Mouse (Mus musculus): Measurements from ENCODE around the gene Cox15. TPM values are rescaled to one million over a fixed set of nuclear protein-coding genes. Genes with fewer than 3 reads are reported as not detected.

Gene Cox15
- polyA plus RNA-seq, 1 experiment = 31.0 TPM

GRCm38 (mm10) chr19:43708206-43708605, 44.6 kb downstream of the Cox15 start:
- no peak for DNase-seq (ENCODE audit: low read depth)

DNA sequence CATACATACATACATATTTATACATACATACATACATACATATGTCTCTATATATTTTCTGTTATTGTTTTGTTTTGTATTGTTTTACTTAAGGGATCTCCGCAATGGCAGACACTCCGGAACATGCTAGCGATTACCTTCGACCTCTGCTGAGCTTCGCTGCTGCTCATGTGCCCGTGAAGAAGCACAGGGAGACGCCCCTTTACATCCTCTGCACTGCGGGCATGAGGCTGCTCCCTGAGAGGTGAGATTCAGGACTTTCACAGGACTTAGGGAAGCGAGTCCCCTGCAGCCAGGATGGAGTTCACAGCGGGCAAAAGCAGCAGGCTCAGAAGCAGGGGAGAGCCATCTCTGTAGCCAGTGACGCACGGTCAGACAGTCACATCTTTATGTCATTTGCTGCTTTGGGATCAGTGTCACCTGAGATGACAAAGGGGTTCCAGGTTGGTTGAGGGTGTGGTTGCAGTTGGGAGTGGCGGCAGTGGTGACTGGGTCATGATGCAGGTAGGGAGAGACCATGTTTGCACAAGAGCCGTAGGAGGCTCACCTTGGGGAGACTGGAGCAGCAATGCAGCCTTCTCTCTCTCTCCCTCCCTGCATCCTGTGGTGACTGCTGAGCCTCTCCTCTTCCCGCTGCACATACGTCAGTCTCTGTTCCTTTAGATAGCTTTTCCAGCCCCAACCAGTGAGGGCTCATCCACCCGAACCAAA, 47.9 kb downstream of the Cox15 start:
- no peak for DNase-seq (ENCODE audit: low read depth)

GRCm38 (mm10) chr19:43704211-43704610, 48.6 kb downstream of the Cox15 start:
- no peak for DNase-seq (ENCODE audit: low read depth)

- DNase-seq (ENCODE audit: low read depth) = no peak
Observed at GRCm38 (mm10) chr19:43699763-43700155, 53.0 kb downstream of the Cox15 start.

DNA sequence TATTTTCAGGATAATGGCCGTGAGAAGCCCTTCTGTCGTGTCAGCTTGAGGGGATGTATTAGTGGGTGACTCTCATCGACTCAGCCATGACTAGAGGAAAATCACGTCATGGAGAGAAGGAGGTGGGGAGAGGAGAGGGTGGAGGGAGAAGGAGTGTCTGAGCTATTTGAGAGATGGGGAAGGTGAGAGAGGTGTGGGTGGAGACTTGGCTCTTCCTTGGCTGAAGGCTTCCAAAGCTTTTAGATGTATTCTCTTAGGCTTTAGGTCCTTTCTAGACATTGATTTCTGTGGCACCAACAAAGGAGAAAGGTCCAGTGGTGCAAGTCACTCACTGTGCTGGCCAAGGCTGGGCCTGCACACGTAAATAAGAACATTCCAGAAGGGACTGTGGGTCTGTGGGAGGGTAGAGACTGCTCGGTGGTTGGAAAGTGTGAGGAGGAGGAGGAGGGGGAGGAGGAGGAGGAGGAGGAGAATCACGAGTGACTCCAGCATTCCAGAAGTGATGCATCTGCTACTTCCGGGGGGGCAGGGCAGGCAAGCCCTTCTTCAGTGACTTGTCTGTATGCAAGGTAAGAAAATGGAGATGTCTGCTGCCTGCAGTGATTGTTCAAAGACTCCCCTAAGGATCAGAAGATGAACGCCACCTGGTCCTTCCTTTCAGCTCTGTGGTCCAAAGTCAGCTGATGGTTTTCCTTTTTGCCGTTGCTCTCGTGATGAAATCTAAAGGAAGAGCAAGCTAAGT, 53.6 kb downstream of the Cox15 start:
- no peak for DNase-seq (ENCODE audit: low read depth)

GRCm38 (mm10) chr19:43697666-43698370, 55.0 kb downstream of the Cox15 start:
- no peak for DNase-seq (ENCODE audit: low read depth)

- DNase-seq (ENCODE audit: low read depth) = no peak
Observed at GRCm38 (mm10) chr19:43695514-43695964, 57.3 kb downstream of the Cox15 start.

GRCm38 (mm10) chr19:43692815-43693214, 60.0 kb downstream of the Cox15 start:
- no peak for DNase-seq (ENCODE audit: low read depth)

- no peak for DNase-seq (ENCODE audit: low read depth)
Observed at GRCm38 (mm10) chr19:43689419-43690246, 63.2 kb downstream of the Cox15 start, which contains the start of gene Entpd7. Gene Entpd7, plus strand, starts transcription at chr19:43689672.

Other genes starting within 250 kb of the Cox15 start
- gene Got1, start 228.4 kb downstream of the Cox15 start, polyA plus RNA-seq (2012; rRNA removed) = 17.5 and 17.7 TPM in 2 replicates
- 0.04 TPM in 1 of 2 replicates, not detected in the other for gene Nkx2-3, start 140.7 kb downstream of the Cox15 start, polyA plus RNA-seq (2012; rRNA removed)
- 82.7 and 91.0 TPM in 2 replicates for gene Slc25a28, start 78.1 kb downstream of the Cox15 start, polyA plus RNA-seq (2012; rRNA removed)
- 12.3 and 16.8 TPM in 2 replicates for gene Entpd7, start 63.3 kb downstream of the Cox15 start, polyA plus RNA-seq (2012; rRNA removed)
- gene Cutc, start within 50 bp of the Cox15 start, polyA plus RNA-seq (2012; rRNA removed) = 9.6 and 10.3 TPM in 2 replicates
- gene Abcc2, start 29.2 kb upstream of the Cox15 start, polyA plus RNA-seq (2012; rRNA removed) = 0.14 and 0.28 TPM in 2 replicates
- 31.1 and 31.6 TPM in 2 replicates for gene Dnmbp, start 187.2 kb upstream of the Cox15 start, polyA plus RNA-seq (2012; rRNA removed)
- gene Cpn1, start 233.6 kb upstream of the Cox15 start, polyA plus RNA-seq (2012; rRNA removed) = 18.6 and 29.0 TPM in 2 replicates

Measured in gonadal fat pad, adult 2 months (tissue).